Mouse (Mus musculus): ENCODE measurements around the gene Ccdc182. TPM values are rescaled to one million over a fixed set of nuclear protein-coding genes. Genes with fewer than 3 reads are reported as not detected.

Ccdc182 gene
- not detected in 2 replicates for polyA plus RNA-seq (2015; fragmentation: Nextera tagmentation; extraction: Ambion mirVana)

DNA sequence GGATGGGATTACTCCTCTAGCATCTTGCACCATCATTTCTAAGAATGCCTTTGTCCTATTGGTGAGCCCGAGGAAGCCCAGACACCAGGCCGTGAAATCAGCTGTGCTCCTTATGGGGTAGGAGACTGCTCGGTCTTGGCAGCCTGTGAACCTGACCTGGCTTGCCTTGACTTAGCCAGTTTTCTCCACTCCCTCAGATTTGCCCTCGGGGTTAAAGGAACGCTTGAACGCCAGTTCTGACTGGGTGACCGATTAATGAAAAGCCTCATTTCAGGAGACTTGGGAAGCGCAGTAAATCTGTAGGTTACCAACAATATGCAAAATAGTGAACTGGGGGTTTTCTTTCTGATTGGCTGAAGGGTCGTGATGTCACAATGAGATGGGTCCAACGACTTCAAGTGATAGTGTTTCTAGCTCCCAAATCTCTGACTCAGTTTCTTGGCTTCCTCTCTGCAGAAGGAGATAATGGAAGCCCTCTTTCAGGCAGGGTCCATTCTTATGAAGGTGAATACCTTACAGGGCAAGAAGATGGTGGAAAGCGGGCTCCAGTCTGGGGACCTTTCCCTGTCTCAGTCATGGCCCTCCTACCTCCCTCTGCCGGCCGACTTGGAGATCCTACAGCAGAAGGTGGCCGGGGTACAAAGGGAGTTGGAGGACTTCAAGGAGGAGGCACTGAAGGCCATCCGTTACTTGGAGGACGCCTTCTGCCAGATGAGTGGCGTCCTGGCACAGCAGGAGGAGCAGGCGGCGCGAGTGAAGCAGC, at the start of gene Ccdc182:
Ccdc182 (plus strand) TSS at position 428 of the 763 bp plus-strand sequence.

Other genes with a start within 250 kb of the Ccdc182 start
- 76.3 and 87.9 TPM in 2 replicates for gene Srsf1, start 246.7 kb upstream of the Ccdc182 start, polyA plus RNA-seq (2015; fragmentation: Nextera tagmentation; extraction: Ambion mirVana)
- gene Vezf1, start 225.8 kb upstream of the Ccdc182 start, polyA plus RNA-seq (2015; fragmentation: Nextera tagmentation; extraction: Ambion mirVana): 18.0 and 18.6 TPM in 2 replicates
- gene Cuedc1, start 196.0 kb upstream of the Ccdc182 start, polyA plus RNA-seq (2015; fragmentation: Nextera tagmentation; extraction: Ambion mirVana): 20.6 and 21.2 TPM in 2 replicates
- 75.1 and 84.3 TPM in 2 replicates for gene Mrps23, start 89.7 kb upstream of the Ccdc182 start, polyA plus RNA-seq (2015; fragmentation: Nextera tagmentation; extraction: Ambion mirVana)

Data from skeletal muscle tissue, postnatal 0 days (tissue).